Mouse (Mus musculus) urinary bladder, postnatal 14 days (tissue): ENCODE measurements at regions not wholly inside any gene's neighbourhood (a gene's known extent, or its start where the extent isn't known, plus 50 kb on each side); places are given as distances from the start of the nearest gene placed in this dataset.

ENCODE experiments used
- DNase-seq: peaks from one replicate; pipeline ENCODE4 v3.0.0; 2021; ENCODE audit warnings: low spot score

DNA sequence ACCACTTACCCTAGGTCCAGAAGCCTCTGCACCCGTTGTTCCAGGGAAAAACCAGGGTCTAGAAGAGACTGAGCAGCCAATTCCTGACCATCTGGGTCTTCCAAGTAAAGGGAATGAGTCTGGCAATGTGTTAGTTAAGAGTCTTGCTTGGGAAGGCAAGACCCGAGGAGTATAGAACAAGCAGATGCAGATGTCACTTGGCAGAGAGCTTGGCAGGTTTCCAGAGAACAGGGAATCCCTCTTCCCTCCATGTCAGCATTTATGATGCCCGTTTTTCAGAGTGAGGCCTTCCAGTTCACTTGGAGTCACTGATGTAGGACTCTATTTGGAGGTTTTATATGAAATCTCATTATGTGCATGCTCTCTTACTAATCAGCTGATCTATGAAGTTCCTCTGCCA, 231.1 kb downstream of the Bcl2 start:
- no peak for DNase-seq

DNA sequence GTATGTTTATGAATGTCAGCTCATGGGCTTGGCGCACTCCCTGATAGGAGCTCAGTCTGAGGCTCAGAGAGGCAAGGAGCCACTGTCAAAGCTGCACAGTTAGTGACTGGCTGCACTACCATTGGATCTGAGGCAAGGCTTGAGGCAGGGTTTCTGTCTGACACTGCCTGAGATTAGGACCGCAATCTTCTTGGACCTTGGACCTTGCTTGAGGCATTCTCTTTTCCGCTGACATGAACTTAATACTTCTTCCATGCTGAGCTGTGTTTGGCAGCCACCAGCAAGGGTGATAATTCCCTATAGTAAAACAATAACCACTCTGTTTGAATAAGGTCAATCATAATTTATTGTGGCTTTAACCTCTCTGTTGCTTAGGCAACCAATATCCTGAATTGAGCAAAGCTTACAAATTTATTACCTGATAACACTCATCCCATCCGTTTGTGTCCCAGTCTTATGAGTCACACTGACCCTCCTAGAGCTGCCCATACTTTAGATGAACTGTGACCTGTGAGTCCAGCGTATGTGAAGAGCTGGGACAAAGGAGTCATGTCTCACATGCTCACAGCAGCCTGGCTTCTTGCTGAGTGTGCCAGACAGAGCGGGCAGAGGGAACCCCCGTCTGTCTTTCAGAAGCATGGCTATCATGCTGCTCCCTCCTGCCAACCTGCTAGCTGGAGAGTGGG, 236.3 kb downstream of the Bcl2 start:
- no peak for DNase-seq

DNA sequence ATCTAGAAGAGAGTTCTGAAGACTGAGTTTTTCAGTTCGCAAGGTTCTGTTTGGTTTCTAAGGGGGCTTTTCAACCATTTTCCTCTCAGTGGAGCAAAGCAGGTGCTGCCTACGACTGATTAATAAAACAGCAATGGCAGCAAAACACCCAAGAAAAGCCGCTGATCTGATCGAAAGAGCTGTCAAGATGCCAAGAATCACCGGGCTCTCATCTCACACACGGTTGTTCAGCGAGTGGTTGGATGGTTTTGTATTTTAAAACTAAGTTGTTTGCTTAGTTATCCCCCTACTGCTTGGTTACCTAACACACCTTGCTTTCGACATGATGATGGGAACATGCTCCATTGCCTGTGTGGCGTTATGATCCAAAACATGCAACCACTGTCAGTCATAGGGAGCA, 246.1 kb downstream of the Bcl2 start:
- no peak for DNase-seq

DNA sequence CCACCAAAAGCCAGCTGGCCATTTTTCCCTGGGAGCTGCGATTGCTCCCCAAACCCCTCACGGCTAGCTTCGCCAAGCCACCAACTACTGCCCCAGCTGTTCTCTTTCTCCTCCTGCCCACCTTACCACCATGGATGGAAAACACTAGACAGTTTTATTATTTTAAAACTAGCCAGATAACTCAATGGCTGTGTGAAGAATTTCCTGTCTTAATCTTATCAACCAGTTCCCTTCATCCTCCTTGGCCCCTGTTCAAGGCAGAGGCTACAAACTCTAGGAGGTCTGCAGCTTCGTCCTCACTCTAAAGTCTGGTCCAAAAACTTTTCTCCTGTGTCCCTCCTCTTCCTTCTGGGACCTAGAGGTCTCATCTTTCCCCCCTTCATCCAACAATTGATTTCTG, 247.4 kb downstream of the Bcl2 start:
- DNase-seq, result no peak

DNA sequence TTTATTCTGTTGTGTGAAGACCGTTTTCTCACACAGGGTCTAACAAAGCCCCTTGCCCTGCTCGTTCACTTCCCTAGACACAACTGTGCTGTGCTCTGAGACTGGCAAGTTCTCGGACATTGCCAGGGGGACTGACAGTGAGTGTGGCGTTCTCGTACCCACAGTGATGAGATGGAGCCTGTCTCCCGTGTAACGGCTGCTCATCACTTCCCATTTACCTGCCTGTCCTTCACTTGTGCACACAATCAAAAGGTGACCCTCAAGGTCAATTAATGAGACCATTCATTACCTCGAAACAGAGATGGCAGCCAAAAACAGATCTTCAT, 248.1 kb downstream of the Bcl2 start:
- no peak for DNase-seq

DNA sequence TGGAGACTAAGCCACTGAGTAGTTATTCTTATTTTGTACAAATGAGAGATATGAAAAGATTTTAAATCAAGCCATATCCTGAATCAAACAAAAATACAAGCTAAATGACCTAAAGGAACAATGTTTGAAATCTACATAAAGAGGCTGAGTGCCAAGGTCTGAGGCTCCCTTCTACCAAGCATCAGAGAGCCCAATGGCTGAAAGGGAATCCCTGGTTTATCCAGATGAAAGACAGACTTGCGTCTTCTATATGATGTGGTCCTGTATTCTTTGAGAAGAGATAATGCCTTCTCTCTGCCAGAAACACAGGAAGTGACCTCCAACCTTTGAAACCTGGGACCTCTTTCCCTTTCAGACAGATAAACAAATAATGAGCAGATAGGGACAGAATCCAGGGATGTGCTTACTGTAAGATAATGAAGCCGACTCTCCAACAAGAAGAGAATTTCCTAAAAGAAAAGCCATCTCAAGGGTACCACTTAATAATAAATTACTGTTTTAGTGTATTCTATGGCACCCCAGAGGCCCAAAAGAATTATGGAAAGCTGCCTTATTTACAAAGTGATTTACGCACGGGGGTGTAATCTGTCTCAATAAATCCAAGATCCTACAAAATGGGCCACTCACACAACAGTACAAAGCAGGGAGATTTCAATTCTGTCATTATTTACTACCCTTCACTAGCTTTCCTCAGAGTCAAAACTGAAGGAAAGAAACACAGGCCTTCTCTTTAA, 248.7 kb downstream of the Bcl2 start:
- no peak for DNase-seq

DNA sequence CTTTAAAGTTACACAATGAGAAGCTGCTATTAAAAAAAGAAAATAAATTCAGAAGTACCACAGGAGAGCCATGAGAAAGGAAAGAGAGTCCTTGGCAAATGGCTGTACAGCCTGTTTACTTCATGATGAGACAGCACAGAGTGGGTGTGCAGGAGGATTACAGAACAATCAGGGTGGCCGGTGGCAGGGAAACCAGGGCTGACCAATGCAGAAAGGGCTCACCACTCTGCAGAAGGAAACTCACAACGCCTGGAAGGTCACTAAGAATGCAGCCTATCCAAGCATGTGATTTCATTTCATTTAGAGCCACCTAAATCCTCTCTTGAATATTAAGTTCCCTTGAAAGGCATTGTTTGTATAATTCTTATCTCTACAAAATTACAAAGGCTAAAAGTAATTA, 249.3 kb downstream of the Bcl2 start:
- no peak for DNase-seq

DNA sequence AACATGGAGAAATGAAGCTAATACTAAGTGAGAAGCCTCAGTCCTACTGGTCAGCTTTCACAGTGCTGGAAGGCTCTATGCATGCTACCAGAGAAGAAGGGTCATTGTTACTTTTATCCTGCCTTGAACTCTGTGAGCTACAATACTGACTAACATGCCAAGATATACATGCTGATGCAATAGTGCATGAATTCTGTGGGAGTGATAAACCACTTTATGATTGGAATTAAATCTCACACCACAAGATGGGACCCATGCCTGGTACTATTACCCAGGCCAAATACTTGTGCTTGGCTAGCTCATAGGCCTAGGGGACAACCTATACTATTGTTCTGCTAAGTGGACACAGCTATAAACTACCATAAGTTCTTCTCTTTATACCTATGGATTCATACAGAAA, 251.5 kb downstream of the Bcl2 start:
- DNase-seq, result no peak

DNA sequence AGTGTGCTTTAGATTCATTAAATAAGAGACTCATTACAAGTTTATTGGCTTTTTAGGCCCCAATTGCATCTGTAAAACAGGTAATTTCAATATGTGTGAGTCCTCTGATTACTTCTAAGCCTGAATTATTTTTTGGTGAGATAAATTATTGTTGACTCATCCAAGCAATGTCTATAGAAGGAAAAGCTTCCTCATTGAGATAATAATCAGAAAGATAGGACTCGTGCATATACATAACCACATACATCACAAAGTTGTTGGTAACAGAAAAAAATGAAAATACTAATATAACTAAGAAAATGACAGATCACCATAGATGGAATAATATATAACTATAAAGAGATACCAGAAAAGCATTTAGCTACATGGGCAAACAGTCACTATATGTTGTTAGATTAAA, 252.0 kb downstream of the Bcl2 start:
- no peak for DNase-seq

DNA sequence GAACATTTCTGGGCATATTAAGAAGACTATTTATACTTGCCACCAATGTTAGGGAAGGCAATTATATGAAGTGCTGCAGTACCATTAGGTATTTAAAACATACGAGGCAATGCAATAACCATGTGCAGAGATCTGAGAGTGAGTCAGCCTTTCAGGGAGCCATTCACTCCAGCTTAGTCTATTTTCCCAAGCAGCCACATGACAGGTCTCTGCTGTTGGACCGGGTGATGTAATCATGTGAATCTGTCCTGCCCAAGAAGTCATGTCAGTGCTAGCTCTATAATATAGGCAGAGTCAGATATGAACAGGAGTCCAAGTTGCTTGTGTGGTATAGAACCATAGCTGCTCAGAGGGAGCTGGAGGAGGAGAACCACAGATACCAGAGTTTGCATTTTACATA, 253.1 kb downstream of the Bcl2 start:
- peak; percentile 11 for DNase-seq

DNA sequence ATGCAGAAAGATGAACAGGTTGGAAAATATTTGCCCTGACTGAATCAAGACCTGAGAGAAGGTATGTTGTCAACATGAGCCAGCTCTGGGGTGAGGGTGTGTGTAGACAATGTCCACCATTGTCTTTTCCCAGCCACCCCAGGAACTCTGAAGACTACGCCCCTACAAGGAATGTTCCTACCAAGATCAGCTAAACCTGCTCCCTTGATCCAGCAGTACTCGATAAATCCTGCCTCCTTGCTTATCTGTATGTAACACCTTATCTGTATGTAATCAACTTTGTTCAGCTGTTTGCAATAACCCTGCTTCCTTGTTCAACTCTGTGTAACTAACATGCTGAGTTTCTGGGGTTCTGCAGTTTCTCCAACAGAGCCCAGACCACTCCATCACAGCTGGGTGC, 264.3 kb downstream of the Bcl2 start:
- DNase-seq, result peak; percentile 11
